Mouse (Mus musculus) heart, embryonic 15.5 days (tissue): ENCODE results near the gene Dnah3. TPM values are rescaled to one million over a fixed set of nuclear protein-coding genes. Genes with fewer than 3 reads are reported as not detected.

Experiments
- ATAC-seq: fragments of 200-750 bp; cut with Nextera tagmentation; replicated peaks from 2 replicates; pipeline ENCODE4 v1.8.0; 2017; ENCODE audit warnings: low read depth, moderate TSS enrichment; ENCODE audit not compliant: insufficient number of reproducible peaks, insufficient read depth, low FRiP score
- H3K27ac ChIP-seq: fragments of 300-500 bp; sonication (generic); 2 replicates; pipeline ENCODE4 v1.5.1; 2015; ENCODE audit warnings: mild to moderate bottlenecking, inconsistent platforms
- H3K27me3 ChIP-seq: fragments of 300-500 bp; sonication (generic); 2 replicates; pipeline ENCODE4 v1.6.1; 2015; ENCODE audit warnings: inconsistent platforms
- H3K36me3 ChIP-seq: fragments of 300-500 bp; sonication (generic); 2 replicates; pipeline ENCODE4 v1.6.1; 2015; ENCODE audit warnings: mild to moderate bottlenecking, inconsistent platforms
- H3K4me1 ChIP-seq: fragments of 300-500 bp; sonication (generic); replicated peaks from 2 replicates; pipeline ENCODE4 v1.6.1; 2015; ENCODE audit warnings: inconsistent platforms
- H3K4me2 ChIP-seq: fragments of 300-500 bp; sonication (generic); 2 replicates; pipeline ENCODE4 v1.6.1; 2015; ENCODE audit warnings: inconsistent platforms, mild to moderate bottlenecking, moderate library complexity
- H3K4me3 ChIP-seq: fragments of 300-500 bp; sonication (generic); 2 replicates; pipeline ENCODE4 v1.5.1; 2015; ENCODE audit warnings: mild to moderate bottlenecking, inconsistent platforms
- H3K9ac ChIP-seq: fragments of 300-500 bp; sonication (generic); 2 replicates; pipeline ENCODE4 v1.6.1; 2015; ENCODE audit warnings: mild to moderate bottlenecking, inconsistent platforms
- H3K9me3 ChIP-seq: fragments of 300-500 bp; sonication (generic); replicated peaks from 2 replicates; pipeline ENCODE4 v1.6.1; 2016; ENCODE audit warnings: inconsistent platforms
- WGBS: fragments of 180-500 bp; shearing (Covaris S2); methylation state at CpG from one replicate; pipeline ENCODE4 v1.1.7; 2015; ENCODE audit warnings: mixed read lengths; 5-methylcytosine and 5-hydroxymethylcytosine counted together
- polyA plus RNA-seq: library from polyadenylated mRNA; unstranded; fragments of >200 nt; fragmentation: Nextera tagmentation; extraction: Ambion mirVana; gene quantifications from 2 replicates; pipeline ENCODE4 v1.2.1, GENCODE M21; 2015

Gene Dnah3
- 0.08 and 0.22 TPM in 2 replicates for polyA plus RNA-seq

DNA sequence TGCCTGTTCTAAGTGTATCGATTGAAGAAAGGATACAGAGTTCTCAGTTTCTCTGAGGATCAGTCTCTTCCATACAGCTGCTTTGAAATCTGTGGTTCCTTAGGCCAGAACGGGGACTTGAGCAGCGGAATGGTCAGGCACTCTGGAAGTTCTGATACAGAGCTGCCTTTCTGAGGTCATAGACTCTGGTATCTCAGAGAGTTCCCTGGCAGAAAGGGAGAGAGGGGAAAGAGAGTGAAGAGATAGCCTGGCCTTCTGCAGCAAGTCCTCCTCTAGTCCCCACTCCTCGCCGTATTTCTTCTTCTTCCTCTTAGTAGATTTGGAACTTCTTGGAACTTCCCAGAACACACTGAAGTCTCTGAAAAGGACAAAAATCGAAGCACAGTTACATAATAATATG is at the start of gene Dnah3:
Gene Dnah3, minus strand, starts transcription at position 101 of the 400 bp plus-strand sequence.
- Histone ChIP-seq H3K9me3 (no peaks in the 10 kb centered on the region), H3K4me1 (peaks cover 3% of the 10 kb centered on the region; the same call in 1 of the 2 replicates), H3K4me3 (no peak within 1 kb of the TSS), H3K27me3 (no peaks in the 10 kb centered on the region), H3K4me2 (no peak within 1 kb of the TSS), H3K27ac (0 out of 2 replicates have a peak within 1 kb of the TSS, but pooled peaks have one; percentile 40), H3K9ac (no peak within 1 kb of the TSS), H3K36me3 (no peaks in the 10 kb centered on the region)
- WGBS: 78% methylated on average over 6 of the region's 6 CpGs
- no peak for ATAC-seq

DNA sequence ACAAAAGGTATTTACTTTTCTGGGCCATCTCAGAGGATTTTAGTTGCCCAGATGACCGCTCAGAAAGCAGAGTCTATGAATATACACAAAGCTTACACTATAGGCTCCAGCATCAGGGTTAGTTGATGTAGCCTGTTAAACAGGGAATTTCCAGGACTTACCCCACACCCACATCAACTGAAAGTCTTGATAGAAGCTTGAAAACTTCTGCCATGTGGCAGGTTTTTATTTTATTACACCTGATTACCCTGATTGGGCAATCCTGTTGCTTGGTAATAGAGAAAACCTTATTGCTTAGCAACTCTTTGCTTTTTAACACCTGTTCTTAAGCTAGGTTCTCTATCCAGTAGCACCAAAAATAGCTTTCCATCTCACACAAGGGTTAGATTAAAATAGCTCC is 47.7 kb upstream of the Dnah3 start:
- no peaks in the 10 kb centered on the region for H3K27me3 ChIP-seq
- no peaks in the 10 kb centered on the region for H3K9me3 ChIP-seq
- no peak overlapping the region for H3K4me3 ChIP-seq
- H3K4me1 ChIP-seq: no peaks in the 10 kb centered on the region
- no peak overlapping the region for H3K9ac ChIP-seq
- ATAC-seq: no peak
- H3K27ac ChIP-seq: no peak overlapping the region
- no peak overlapping the region for H3K4me2 ChIP-seq
- H3K36me3 ChIP-seq: no peaks in the 10 kb centered on the region
- WGBS: 67% methylated on average over 1 of the region's 1 CpGs

DNA sequence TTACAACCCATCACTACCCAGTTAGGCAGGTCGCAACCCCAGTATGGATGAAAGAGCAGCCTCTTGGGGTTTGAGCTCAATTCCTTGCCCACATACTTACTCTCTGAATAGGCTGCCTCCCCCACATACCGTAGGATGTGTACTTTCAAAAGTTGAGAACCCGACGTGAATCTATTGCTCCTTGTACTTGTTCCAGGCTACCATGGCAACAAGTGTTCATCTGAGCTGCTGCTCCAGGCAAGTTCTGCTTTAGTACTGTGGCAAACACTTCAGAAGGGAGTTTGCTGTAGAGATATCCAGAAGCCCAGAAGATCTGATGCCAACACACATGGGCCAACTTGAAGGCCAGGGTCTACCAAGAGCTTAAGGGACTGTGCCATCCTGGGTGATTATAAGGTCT is 33.9 kb upstream of the Dnah3 start:
- no peak for ATAC-seq
- no peak overlapping the region for H3K27ac ChIP-seq

DNA sequence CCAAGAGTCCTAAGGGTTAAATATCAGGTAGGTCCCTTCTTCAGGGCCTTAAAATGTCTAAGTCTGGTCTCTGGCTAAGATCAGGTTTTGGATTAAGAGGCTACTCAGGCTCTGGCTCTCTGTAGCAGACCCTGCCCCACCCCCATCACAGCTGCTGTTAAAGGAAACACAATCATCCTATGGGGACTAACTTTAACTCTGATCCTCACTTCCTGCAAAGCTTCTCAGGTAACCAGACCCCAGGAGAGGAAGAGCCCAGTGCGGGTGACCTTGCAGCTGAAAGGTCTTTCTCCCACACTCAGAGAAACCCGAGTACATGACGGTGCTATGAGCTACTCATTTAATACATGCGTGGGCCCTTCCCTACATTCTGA is 32.6 kb upstream of the Dnah3 start:
- no peak for ATAC-seq
- Histone ChIP-seq H3K4me2 (no peak overlapping the region), H3K27me3 (no peaks in the 10 kb centered on the region), H3K9me3 (no peaks in the 10 kb centered on the region), H3K27ac (no peak overlapping the region), H3K9ac (no peak overlapping the region), H3K4me3 (no peak overlapping the region), H3K36me3 (no peaks in the 10 kb centered on the region), H3K4me1 (peaks cover 6% of the 10 kb centered on the region; the same call in 1 of the 2 replicates)
- 45% methylated on average over 4 of the region's 4 CpGs for WGBS

More for the DNA sequence above, 33.9 kb upstream of the Dnah3 start:
- no peaks in the 10 kb centered on the region for H3K27me3 ChIP-seq
- H3K9me3 ChIP-seq: no peaks in the 10 kb centered on the region
- no peak overlapping the region for H3K4me3 ChIP-seq
- no peaks in the 10 kb centered on the region for H3K36me3 ChIP-seq
- 66% methylated on average over 4 of the region's 4 CpGs for WGBS
- H3K9ac ChIP-seq: no peak overlapping the region
- H3K4me1 ChIP-seq: peaks cover 6% of the 10 kb centered on the region; the same call in 1 of the 2 replicates
- H3K4me2 ChIP-seq: no peak overlapping the region

DNA sequence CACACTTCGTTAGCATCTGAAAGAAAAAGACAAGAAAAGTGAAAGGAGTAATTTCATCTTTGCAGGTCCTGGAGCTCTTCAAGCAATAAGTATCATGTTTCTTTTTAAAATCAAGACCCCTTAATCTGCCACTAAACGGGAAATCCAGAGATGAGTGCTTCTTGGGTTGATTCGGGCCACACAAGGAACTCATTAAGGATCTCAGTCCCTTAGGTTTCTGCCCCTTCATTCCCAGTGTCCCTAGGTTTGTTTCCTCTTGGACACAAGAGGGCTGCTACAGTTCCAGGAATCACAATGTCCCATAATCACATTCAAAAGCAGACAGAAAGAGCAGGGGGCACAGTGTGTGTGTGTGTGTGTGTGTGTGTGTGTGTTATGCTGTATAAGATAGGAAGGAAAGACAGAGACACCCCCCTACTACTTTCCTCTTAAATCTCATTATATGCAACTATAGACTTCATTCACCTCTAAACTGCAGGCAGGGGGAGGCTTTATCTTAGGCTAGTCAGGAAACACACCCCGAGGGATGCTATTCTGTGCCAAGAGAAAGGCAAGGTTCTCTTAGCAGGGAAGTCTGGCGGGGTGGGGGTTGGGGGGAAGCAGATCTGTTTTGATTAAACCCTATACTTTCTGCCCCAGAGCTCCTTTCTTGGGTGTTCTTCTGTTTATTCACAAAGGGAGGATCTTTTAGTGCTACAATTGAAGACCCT is 32.1 kb upstream of the Dnah3 start:
- Histone ChIP-seq H3K9ac (no peak overlapping the region), H3K36me3 (no peaks in the 10 kb centered on the region), H3K4me1 (peaks cover 6% of the 10 kb centered on the region; the same call in 1 of the 2 replicates), H3K4me3 (no peak overlapping the region), H3K4me2 (no peak overlapping the region), H3K9me3 (no peaks in the 10 kb centered on the region), H3K27ac (no peak overlapping the region), H3K27me3 (no peaks in the 10 kb centered on the region)
- ATAC-seq: peak; percentile 58
- 31% methylated on average over 5 of the region's 5 CpGs for WGBS

DNA sequence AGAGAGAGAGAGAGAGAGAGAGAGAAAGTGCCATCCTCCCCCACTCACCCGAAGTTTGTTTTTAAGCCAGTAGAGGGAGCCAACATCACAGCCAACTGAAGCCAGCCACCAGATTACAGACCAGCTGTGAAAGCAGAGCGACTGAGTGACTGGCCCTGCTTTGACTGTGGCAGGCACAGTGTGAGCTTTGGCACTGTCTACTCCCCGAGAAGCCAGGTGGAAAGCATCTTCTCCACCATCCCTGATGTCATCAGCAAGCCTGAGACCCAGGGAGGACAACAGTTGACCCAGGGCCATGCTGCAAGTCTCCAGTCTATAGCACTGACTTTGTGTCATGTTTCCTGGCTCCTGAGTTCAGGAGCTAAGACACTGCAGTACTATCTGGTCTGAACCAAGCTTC is 29.8 kb upstream of the Dnah3 start:
- Histone ChIP-seq H3K27ac (no peak overlapping the region), H3K4me1 (peaks cover 6% of the 10 kb centered on the region; the same call in 1 of the 2 replicates), H3K4me2 (no peak overlapping the region), H3K27me3 (no peaks in the 10 kb centered on the region), H3K9ac (no peak overlapping the region), H3K4me3 (no peak overlapping the region), H3K36me3 (peaks cover 11% of the 10 kb centered on the region), H3K9me3 (no peaks in the 10 kb centered on the region)
- peak; percentile 51; the same call in 1 of the 2 replicates for ATAC-seq
- WGBS: 0% methylated on average over 3 of the region's 3 CpGs

DNA sequence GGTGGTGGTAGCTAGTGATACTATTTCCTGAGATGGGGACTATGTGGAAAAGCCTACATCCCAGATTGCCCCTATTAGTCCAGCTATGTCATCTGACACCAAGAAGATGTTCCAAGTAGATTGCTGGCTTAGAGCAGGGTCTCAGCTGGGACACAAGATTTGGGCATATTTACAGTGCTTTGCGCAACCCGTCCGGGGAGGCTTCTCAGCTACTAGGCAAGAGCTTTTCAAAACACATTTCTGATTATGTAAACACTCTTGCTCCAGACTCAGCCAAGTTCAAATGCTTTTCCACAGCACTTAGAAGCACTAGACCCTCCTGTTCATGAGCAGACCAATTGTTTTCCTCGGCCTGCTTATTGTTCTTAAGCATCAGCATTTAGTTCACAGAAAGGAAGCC is 28.7 kb upstream of the Dnah3 start:
- peaks cover 6% of the 10 kb centered on the region; the same call in 1 of the 2 replicates for H3K4me1 ChIP-seq
- H3K9ac ChIP-seq: no peak overlapping the region
- H3K36me3 ChIP-seq: peaks cover 13% of the 10 kb centered on the region
- no peak overlapping the region for H3K4me3 ChIP-seq
- ATAC-seq: no peak
- H3K9me3 ChIP-seq: no peaks in the 10 kb centered on the region
- H3K4me2 ChIP-seq: no peak overlapping the region
- WGBS: 75% methylated on average over 4 of the region's 4 CpGs
- H3K27me3 ChIP-seq: no peaks in the 10 kb centered on the region
- no peak overlapping the region for H3K27ac ChIP-seq

DNA sequence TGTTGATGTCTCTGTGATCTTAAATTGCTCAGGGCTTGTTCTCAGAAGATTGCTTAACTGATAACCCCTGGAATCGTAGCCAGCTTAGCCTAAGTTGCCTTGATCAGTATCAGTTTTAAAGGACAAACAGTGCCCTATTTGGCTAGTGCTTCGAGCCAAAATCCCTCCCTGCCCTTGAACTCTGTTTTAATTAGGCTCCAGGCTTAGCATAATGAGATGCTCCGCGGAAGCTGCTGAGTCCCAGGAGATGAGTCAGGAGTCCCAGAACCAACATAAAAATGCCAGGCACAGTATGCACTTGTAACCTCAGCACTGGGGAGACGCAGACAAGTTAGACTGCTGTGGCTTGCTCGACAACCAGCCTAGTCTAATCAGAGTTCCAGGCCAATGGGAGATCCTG is 22.4 kb upstream of the Dnah3 start:
- Histone ChIP-seq H3K27ac (no peak overlapping the region), H3K27me3 (no peaks in the 10 kb centered on the region), H3K9ac (no peak overlapping the region), H3K4me3 (no peak overlapping the region), H3K4me2 (no peak overlapping the region), H3K9me3 (no peaks in the 10 kb centered on the region), H3K4me1 (no peaks in the 10 kb centered on the region), H3K36me3 (peaks cover 13% of the 10 kb centered on the region)
- no peak for ATAC-seq
- WGBS: 50% methylated on average over 6 of the region's 6 CpGs

DNA sequence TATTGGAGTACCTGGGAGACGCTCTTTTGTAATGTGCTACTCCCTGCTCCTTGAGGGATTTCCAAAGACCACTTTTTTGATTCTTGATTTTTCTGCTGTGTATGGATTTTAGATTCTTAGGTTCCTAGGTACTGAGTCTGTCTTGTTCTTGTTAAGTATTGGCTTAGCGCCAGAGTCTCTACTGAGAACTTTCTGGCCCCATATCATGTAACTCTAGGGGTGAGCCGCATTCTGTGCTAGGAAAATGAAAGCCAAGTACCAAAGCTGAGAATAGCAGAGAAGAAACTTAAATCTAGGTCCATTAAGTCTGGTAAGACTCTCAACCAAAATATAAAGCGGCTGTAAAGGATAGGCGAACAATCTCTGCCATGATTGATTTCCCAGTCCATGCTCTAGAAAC is 21.9 kb upstream of the Dnah3 start:
- H3K27me3 ChIP-seq: no peaks in the 10 kb centered on the region
- H3K27ac ChIP-seq: no peak overlapping the region
- peaks cover 13% of the 10 kb centered on the region for H3K36me3 ChIP-seq
- H3K4me2 ChIP-seq: no peak overlapping the region
- no peak for ATAC-seq
- 82% methylated on average over 5 of the region's 5 CpGs for WGBS
- H3K9me3 ChIP-seq: no peaks in the 10 kb centered on the region
- no peaks in the 10 kb centered on the region for H3K4me1 ChIP-seq
- H3K4me3 ChIP-seq: no peak overlapping the region
- H3K9ac ChIP-seq: no peak overlapping the region

DNA sequence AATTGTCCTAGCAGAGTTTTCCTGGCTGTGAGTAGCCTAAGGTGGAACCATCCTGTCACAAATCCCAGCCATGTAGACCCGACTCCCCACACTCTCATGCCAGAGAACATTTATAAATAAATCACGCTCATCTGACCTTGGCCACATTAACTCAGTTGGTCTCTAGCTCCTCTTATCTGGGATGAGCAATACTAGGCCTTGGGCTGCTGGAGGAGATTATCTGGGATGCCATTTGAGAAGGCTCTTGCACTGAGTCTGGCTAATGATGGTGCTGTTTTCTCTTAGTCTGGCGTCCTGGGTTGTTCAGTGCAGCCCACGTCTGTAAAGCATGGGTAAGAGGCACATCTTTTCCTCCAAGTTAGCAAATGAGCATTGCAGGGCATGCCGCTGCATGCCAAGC is 14.6 kb upstream of the Dnah3 start:
- 51% methylated on average over 5 of the region's 5 CpGs for WGBS
- ATAC-seq: no peak
- 0 out of 2 replicates have a peak overlapping the region, but pooled peaks have one; percentile 12 for H3K27ac ChIP-seq
- no peaks in the 10 kb centered on the region for H3K27me3 ChIP-seq
- no peak overlapping the region for H3K4me2 ChIP-seq
- no peak overlapping the region for H3K4me3 ChIP-seq
- H3K9ac ChIP-seq: no peak overlapping the region
- H3K4me1 ChIP-seq: peaks cover 12% of the 10 kb centered on the region; the same call in 1 of the 2 replicates
- no peaks in the 10 kb centered on the region for H3K9me3 ChIP-seq
- no peaks in the 10 kb centered on the region for H3K36me3 ChIP-seq

DNA sequence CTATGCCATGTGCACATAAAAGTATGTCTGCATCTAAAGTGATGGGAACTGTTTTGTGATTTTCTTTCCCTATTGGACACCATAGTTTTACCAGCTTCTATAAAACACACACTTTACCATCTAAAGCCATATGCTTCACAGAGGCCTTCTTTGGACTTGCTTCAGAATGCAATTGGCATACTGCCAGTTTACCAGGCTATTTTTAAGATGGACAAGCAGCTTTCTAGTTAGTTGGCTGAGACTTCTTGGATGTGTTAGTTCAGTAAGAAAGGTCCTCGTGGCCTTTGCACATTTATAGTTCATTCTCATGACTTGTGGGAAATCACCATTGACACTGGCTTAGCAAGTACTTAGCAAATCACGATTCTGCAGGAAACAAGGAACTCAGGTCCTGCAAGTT is 11.3 kb upstream of the Dnah3 start:
- H3K36me3 ChIP-seq: no peaks in the 10 kb centered on the region
- no peak overlapping the region for H3K4me3 ChIP-seq
- 16% methylated on average over 2 of the region's 2 CpGs for whole genome bisulfite sequencing
- H3K4me1 ChIP-seq: peaks cover 24% of the 10 kb centered on the region
- H3K27ac ChIP-seq: peak overlapping the region; percentile 10; the same call in 1 of the 2 replicates
- H3K9ac ChIP-seq: no peak overlapping the region
- no peak for ATAC-seq
- no peaks in the 10 kb centered on the region for H3K9me3 ChIP-seq
- H3K4me2 ChIP-seq: no peak overlapping the region
- no peaks in the 10 kb centered on the region for H3K27me3 ChIP-seq

DNA sequence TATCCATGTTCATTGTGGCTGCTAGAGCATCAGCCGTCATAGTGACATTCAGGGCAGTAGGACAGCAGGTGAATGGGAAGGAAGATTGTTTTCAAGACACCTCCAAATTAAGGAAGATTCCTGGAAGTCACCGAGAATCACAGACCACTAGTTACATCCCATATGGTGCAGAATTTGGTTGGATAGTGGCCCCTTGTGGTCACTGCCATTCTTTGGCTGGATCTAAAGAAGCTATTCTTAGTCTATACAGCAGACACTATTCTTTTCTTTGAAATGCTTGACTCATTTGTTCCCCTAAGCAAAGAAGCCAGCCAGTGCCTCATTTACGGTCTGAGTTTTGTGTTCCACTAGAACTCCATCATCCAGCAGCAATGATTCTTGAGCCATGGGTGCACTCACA is 9.9 kb upstream of the Dnah3 start:
- WGBS: 50% methylated on average over 3 of the region's 3 CpGs
- H3K9me3 ChIP-seq: no peaks in the 10 kb centered on the region
- ATAC-seq: no peak
- no peaks in the 10 kb centered on the region for H3K36me3 ChIP-seq
- no peak overlapping the region for H3K27ac ChIP-seq
- H3K4me3 ChIP-seq: no peak overlapping the region
- no peak overlapping the region for H3K4me2 ChIP-seq
- peaks cover 24% of the 10 kb centered on the region for H3K4me1 ChIP-seq
- H3K9ac ChIP-seq: no peak overlapping the region
- no peaks in the 10 kb centered on the region for H3K27me3 ChIP-seq
